Mouse (Mus musculus) frontal cortex, postnatal 14 days (tissue): ENCODE measurements at regions not wholly inside any gene's neighbourhood (a gene's known extent, or its start where the extent isn't known, plus 50 kb on each side); places are given as distances from the start of the nearest gene placed in this dataset.

Source experiments
- DNase-seq, 2 experiments: peaks; one replicate each; pipeline ENCODE4 v3.0.0; 2022; ENCODE audit warnings: low spot score in 2 of 2

- no peak for DNase-seq
Measured at GRCm38 (mm10) chr14:104008538-104008937, 164.3 kb upstream of the Ednrb start.

DNA sequence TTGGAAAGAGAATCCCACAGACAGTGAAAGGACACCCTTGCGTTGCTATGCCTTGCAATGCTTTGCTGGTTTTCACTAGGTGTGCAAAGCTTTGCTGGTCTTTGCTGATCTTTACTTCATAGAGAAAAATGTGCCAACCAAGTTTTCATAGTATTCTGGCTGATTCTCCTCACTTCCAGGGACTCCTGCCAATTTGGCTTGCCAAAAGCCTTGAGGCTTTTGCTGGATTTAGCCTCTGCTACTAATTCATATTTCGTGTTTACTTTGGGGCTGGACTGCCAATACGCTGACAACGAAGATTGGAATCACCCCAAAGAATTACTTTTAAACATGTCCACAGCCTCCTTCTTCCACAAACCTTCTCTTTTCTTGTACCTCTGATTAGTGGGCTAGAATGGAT is 162.2 kb upstream of the Ednrb start:
- no peak for DNase-seq

DNA sequence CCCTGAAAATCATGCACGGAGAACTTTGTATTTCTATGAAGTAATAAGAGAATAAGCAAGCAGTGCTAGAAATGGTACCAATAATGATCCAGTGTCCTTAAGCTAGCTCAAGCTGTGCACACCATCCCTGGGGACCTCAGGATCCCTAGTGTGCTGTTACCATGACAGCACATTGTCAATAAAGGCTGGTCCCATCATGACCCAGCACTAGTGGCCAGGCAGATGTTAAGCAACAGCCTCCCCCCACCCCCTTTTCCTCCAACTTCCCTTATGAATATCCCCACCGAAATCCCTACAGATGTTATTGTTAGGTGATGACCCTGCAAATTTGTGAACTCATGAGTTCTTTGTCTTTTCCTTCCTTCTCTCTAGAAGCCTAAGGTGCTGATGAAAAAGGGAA is 160.9 kb upstream of the Ednrb start:
- DNase-seq, result no peak

DNA sequence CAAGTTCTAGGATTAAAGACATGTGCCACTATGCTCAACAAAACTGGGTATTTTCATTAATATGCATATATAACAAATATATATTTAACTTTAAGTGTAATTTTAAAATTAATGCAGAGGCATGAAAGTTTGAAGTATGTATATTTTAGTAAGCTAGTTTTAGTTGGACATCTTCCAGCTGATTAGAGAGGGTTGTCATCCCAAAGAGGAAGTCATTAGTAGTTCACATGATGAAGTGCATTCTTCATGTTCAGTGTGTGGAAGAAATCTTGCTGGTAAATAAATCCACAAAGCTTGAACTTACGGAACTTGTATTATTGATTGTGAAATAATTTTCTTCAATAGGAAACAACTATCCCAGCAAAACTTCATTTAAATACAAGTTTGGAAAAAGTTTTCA is 158.2 kb upstream of the Ednrb start:
- DNase-seq, result no peak

GRCm38 (mm10) chr14:103990418-103990817 is 146.2 kb upstream of the Ednrb start:
- no peak for DNase-seq

DNA sequence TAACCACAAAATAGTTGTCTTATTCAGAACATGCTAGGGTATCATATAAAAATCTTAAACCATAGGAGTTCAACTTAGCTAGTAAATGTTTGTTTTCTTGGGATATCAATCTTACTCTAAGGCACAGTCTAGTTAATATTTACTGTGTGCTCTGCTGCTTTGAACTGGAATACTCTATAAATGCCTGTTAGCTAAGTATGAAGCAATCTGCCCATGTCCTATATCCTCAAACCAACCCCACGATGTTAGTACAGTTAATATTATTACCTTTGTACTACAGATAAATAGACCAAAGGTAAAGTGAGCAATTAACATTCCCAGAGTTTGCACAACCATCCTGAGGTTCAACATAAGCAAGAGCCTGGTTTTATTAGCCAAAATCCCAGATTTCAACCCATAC is 145.7 kb upstream of the Ednrb start:
- DNase-seq, result no peak

GRCm38 (mm10) chr14:103987266-103987665 is 143.1 kb upstream of the Ednrb start:
- no peak for DNase-seq

- no peak for DNase-seq
Measured at GRCm38 (mm10) chr14:103984349-103984748, 140.1 kb upstream of the Ednrb start.

GRCm38 (mm10) chr14:103978808-103979207 is 134.6 kb upstream of the Ednrb start:
- no peak for DNase-seq

GRCm38 (mm10) chr14:103977769-103978168 is 133.6 kb upstream of the Ednrb start:
- no peak for DNase-seq

DNA sequence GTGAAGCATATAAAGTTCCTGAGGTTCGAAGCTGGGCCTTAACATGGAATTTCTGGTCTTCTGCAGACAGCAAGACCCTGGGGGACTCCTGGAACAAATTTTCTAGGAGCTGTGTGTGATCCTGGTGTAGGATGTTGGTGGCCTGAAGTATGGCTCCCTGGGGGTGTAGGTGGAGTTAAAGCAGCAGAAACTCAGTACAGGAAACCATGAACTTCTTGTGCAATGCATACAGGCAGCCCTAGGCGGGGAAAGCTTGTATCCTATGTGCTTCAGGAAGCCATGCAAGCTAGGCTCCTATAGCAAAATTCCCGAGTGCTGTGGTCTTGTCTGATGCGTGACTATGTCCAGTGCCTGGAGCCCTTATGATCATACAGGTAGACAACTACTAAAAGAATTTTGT is 129.8 kb upstream of the Ednrb start:
- DNase-seq, result no peak

- no peak for DNase-seq
Measured at GRCm38 (mm10) chr14:103973111-103973510, 128.9 kb upstream of the Ednrb start.

GRCm38 (mm10) chr14:103969305-103969704 is 125.1 kb upstream of the Ednrb start:
- no peak for DNase-seq

DNA sequence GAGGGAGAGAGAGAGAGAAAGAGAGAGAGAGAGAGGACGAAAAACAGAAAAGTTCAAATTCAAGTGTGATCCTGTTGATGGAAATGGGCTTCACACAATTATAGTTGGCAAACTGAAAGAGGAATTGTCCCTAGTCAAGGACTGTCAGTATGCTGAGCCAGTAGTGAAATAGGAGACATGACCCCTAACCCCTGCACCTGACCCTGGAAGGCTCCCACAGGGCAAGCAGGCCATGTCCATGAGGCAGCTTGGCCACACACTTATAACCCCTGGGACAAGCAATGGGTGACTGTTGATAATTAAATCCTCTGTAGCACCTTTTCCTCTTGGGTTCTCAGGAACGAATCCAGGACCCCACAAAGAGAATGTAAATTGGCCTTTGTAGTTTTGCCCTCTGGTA is 122.1 kb upstream of the Ednrb start:
- no peak for DNase-seq

GRCm38 (mm10) chr14:103962303-103962881 is 118.2 kb upstream of the Ednrb start:
- no peak for DNase-seq

- DNase-seq, result no peak
Measured at GRCm38 (mm10) chr14:103951899-103952298, 107.7 kb upstream of the Ednrb start.

- DNase-seq, result no peak
Measured at GRCm38 (mm10) chr14:103949950-103950349, 105.7 kb upstream of the Ednrb start.

DNA sequence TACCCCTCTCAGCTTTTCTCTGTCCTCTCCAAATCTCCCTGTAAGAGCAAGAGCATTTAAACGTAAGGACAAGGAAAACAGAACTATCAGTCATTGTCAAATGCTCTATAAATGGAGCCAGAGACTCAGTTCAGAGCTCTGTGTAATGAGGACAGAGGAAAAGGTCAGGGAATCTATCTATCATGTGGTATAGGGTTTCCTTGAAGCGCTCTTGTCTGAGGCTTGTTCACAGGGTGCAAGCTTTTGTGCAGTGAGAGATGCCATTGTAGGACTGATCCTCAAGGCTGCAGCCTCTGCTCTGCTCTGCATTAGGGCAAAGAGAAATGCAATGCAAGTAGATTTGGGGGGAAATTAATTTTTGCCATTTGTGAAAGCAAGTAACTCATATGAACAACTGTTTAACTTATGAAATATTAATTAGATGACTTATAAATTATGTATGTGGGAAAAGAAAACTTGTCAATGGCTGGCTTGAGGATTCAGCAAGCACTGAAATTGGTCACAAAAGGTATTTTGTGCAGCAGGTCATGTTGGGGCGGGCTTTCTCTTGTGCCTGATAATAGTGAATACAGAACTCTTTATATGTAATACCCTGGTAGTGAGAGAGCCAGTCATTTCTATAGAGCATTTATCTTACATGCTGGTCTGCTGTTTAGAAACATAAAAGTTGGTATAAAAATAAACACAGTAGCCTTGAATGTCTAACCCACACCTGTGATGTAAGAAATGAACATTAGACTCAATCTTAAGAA is 104.0 kb upstream of the Ednrb start:
- no peak for DNase-seq

GRCm38 (mm10) chr14:103945753-103946152 is 101.6 kb upstream of the Ednrb start:
- DNase-seq, result no peak

GRCm38 (mm10) chr14:103939867-103940266 is 95.7 kb upstream of the Ednrb start:
- DNase-seq, result no peak

DNA sequence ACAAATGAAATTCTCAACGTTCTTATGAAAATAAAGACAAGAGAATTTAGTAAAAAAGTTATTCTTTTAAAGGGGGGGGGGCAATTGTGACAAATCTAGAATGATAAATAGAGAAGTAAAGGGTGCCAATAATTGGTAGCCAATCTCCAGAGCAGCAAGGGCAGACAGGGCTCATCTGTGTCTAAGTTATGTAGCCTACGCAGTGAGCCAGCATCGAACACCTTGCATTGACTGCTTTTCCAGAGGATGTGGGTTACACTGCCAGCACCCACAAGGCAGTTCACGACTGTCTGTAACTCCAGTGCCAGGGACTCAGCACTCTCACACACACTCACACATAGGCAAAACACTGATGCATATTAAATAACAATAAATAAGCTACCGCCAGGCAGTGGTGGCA is 94.7 kb upstream of the Ednrb start:
- no peak for DNase-seq

- no peak for DNase-seq
Measured at GRCm38 (mm10) chr14:103938201-103938600, 94.0 kb upstream of the Ednrb start.

DNA sequence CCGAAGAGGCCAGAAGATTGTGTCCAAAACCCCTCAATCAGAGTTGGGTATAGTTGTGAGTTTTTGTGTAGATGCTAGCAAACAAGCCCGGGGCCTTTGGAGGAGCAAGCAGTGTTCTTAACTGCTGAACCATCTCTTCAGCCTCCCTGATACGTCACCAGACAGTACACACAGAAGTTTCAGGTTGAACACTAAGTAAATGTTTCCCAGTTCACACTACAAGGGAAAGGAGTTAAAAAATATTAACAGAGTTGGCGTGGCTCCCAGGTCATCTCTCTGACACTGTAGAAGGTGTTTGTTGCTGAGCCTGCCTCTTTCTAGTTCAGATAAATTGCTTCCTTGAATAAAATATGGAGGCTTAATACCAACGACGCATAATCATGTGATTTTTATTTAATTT is 93.5 kb upstream of the Ednrb start:
- DNase-seq, result no peak

GRCm38 (mm10) chr14:103933813-103934212 is 89.6 kb upstream of the Ednrb start:
- no peak for DNase-seq
